Mouse (Mus musculus): ENCODE results near the gene A030003K21Rik. TPM values are rescaled to one million over a fixed set of nuclear protein-coding genes. Genes with fewer than 3 reads are reported as not detected.
"Not testable (repeated sequence)": the region's sequence is repeated elsewhere in the genome, so short reads cannot be mapped to it uniquely, and the experiment has no call there.

Gene A030003K21Rik
- polyA plus RNA-seq (2015; fragmentation: Nextera tagmentation; extraction: Ambion mirVana) = not detected in 2 replicates

DNA sequence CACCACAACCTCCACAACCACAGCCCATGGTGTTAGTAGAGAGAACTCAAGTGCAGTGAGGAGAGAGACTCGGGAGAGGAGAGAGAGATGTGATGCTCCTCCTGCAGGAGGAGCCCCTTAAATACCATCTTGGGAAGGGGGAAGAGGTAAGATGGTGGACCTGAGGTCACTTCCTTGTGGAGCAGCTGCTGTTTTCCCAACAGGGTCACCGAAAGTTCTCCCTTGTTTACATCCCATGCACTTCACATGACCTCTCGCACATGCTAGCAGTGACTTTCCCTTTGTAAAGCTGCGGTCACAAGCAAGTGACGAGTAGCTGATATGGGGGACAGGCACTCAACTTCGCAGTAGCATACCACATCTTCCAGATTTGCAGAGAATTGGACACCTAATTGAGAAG is at the start of gene A030003K21Rik:
A030003K21Rik (minus strand) TSS at position 94 of the 400 bp plus-strand sequence.
- not testable (repeated sequence) for H3K36me3 ChIP-seq; H3K4me2 ChIP-seq; H3K4me3 ChIP-seq; H3K4me1 ChIP-seq; H3K27ac ChIP-seq (replicated peaks); H3K27me3 ChIP-seq (replicated peaks); H3K9ac ChIP-seq; ATAC-seq (ENCODE audit: extremely low read depth, insufficient number of reproducible peaks, low FRiP score, low TSS enrichment)
- no CpG with 5 or more reads among the region's 6 CpGs for WGBS
- peaks cover 17% of the 10 kb centered on the region for H3K9me3 ChIP-seq

- Histone ChIP-seq H3K27ac (replicated peaks) (no peak overlapping the region), H3K27me3 (replicated peaks) (no peaks in the 10 kb centered on the region), H3K9me3 (no peaks in the 10 kb centered on the region), H3K9ac (no peak overlapping the region), H3K4me3 (no peak overlapping the region), H3K4me1 (peaks cover 14% of the 10 kb centered on the region), H3K4me2 (no peak overlapping the region), H3K36me3 (no peaks in the 10 kb centered on the region)
- WGBS = 87% methylated on average over 6 of the region's 6 CpGs
- no peak for ATAC-seq (ENCODE audit: extremely low read depth, insufficient number of reproducible peaks, low FRiP score, low TSS enrichment)
Observed at GRCm38 (mm10) chr1:82992093-82992492, 48.9 kb upstream of the A030003K21Rik start.

DNA sequence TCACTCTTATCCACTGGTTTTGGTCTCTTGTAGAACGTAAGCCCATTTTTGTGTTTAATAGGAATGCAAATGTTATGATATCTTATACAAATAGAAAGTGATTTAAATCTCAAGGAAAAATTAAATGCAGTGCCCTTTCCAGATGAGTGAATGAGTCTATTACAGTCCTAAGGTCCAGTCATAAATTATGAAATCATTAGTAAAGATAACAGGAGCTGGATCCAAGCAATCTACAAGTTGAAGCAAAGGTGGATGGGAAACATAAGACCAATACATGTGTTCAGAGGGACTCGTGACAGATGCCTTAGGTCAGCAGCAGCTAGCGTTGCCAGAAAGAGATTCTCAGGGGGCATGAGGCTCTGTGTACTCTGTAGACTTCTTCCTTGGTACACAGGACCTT is 48.4 kb upstream of the A030003K21Rik start:
- no peak overlapping the region for H3K27ac ChIP-seq (replicated peaks)
- no peaks in the 10 kb centered on the region for H3K27me3 ChIP-seq (replicated peaks)
- H3K4me3 ChIP-seq = no peak overlapping the region
- H3K4me1 ChIP-seq = peaks cover 14% of the 10 kb centered on the region
- WGBS = 79% methylated on average over 3 of the region's 3 CpGs
- H3K9me3 ChIP-seq = no peaks in the 10 kb centered on the region
- no peak overlapping the region for H3K9ac ChIP-seq
- no peak overlapping the region for H3K4me2 ChIP-seq
- ATAC-seq (ENCODE audit: extremely low read depth, insufficient number of reproducible peaks, low FRiP score, low TSS enrichment) = no peak
- no peaks in the 10 kb centered on the region for H3K36me3 ChIP-seq

DNA sequence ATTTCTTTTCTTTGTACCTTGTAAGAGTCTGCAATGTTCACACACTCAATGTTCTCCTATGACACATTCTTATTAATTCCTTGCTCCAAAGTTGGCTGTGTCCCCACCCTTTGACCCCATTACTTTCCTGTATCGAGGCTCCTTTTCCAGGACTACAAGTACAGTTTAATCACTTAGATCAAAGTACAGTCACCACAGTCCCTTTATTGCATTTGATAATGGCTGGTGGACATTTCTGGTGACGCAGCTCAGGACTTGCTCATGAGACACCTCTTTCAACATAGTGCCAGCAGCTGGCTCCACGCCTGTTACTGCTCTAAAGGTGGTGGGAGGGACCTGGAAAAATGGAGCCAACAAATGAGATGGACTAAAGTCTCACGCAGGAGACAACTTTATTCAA is 47.9 kb upstream of the A030003K21Rik start:
- no peak for ATAC-seq (ENCODE audit: extremely low read depth, insufficient number of reproducible peaks, low FRiP score, low TSS enrichment)
- Histone ChIP-seq H3K4me2 (no peak overlapping the region), H3K36me3 (no peaks in the 10 kb centered on the region), H3K4me1 (peaks cover 14% of the 10 kb centered on the region), H3K27me3 (replicated peaks) (no peaks in the 10 kb centered on the region), H3K4me3 (no peak overlapping the region), H3K9me3 (no peaks in the 10 kb centered on the region), H3K27ac (replicated peaks) (no peak overlapping the region), H3K9ac (no peak overlapping the region)
- WGBS = 61% methylated on average over 4 of the region's 4 CpGs

- H3K27ac ChIP-seq (replicated peaks) = no peak overlapping the region
- no peak overlapping the region for H3K4me2 ChIP-seq
- no peak overlapping the region for H3K4me3 ChIP-seq
- H3K36me3 ChIP-seq = no peaks in the 10 kb centered on the region
- ATAC-seq (ENCODE audit: extremely low read depth, insufficient number of reproducible peaks, low FRiP score, low TSS enrichment) = no peak
- no peaks in the 10 kb centered on the region for H3K27me3 ChIP-seq (replicated peaks)
- 17% methylated on average over 4 of the region's 4 CpGs for WGBS
- peaks cover 14% of the 10 kb centered on the region for H3K4me1 ChIP-seq
- peaks cover 8% of the 10 kb centered on the region for H3K9me3 ChIP-seq
- no peak overlapping the region for H3K9ac ChIP-seq
Observed at GRCm38 (mm10) chr1:82987530-82988198, 44.5 kb upstream of the A030003K21Rik start.

DNA sequence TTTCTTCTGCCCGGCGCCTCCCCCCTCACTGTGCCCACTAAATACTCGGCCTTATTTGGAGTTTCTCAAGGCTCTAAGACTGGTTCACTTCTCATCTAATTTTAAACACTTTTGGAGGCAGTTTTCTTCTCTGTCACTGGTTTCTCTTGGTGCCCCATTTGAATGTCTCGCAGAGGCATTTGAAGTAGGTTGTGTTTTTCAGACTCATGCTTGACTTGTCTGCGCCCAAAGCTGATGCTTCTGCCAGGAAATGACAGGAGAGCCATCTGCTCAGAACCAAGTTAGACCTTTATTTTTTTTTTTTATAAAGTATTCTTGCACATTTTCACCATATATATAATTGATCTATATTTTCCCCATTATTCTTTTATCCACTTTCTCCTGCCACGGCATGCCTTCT is 43.5 kb upstream of the A030003K21Rik start:
- peaks cover 14% of the 10 kb centered on the region for H3K4me1 ChIP-seq

GRCm38 (mm10) chr1:82977840-82978239 is 34.7 kb upstream of the A030003K21Rik start:
- H3K36me3 ChIP-seq = no peaks in the 10 kb centered on the region
- ATAC-seq (ENCODE audit: extremely low read depth, insufficient number of reproducible peaks, low FRiP score, low TSS enrichment) = no peak
- no peak overlapping the region for H3K9ac ChIP-seq
- no peaks in the 10 kb centered on the region for H3K27me3 ChIP-seq (replicated peaks)
- H3K4me3 ChIP-seq = no peak overlapping the region
- H3K9me3 ChIP-seq = no peaks in the 10 kb centered on the region
- peaks cover 19% of the 10 kb centered on the region for H3K4me1 ChIP-seq
- no peak overlapping the region for H3K27ac ChIP-seq (replicated peaks)
- no peak overlapping the region for H3K4me2 ChIP-seq

More for the DNA sequence above, 43.5 kb upstream of the A030003K21Rik start:
- Histone ChIP-seq H3K27ac (replicated peaks) (no peak overlapping the region), H3K4me3 (no peak overlapping the region), H3K36me3 (no peaks in the 10 kb centered on the region), H3K9me3 (peaks cover 8% of the 10 kb centered on the region), H3K9ac (no peak overlapping the region), H3K27me3 (replicated peaks) (no peaks in the 10 kb centered on the region), H3K4me2 (no peak overlapping the region)
- 82% methylated on average over 6 of the region's 6 CpGs for WGBS
- no peak for ATAC-seq (ENCODE audit: extremely low read depth, insufficient number of reproducible peaks, low FRiP score, low TSS enrichment)

DNA sequence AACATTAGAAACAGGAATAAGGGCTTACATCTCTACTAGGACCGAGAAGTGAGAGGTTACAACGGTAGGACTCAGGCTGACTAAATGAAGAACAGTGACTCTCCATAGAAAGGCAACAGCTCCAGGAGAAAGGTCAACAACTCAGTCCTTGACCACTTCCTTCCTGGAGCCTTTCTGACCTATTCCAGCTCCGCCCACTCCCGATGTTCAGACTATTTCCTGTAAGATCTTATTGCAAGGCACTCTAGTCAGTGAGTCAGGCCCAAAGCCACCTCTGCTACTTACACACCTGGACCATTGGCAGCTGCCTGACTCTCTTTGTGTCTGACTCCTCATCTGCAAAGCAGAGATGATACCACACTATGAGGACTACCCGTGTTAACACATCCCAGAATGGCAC is 32.6 kb upstream of the A030003K21Rik start:
- no peak overlapping the region for H3K4me3 ChIP-seq
- 60% methylated on average over 5 of the region's 5 CpGs for WGBS

DNA sequence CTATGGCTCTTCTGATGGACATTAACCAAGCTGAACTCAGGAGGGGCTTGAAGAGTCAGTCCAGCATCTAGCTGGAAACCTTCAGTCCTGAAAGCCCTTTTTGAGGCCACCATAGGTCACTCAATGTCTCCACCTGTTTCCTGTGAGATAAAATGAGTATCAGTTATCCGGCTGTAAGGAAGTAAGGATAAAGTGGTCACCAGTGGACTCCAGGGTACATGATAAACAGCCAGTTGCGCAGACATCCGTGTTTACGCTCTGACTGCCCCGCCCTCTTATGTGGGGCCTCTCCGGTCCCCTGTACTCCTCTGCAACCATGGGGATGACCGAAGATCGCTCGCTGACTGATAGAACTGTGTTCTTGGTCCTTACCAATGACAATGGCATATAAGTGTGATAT is 31.2 kb upstream of the A030003K21Rik start:
- H3K4me2 ChIP-seq = peak overlapping the region; percentile 24
- 57% methylated on average over 9 of the region's 9 CpGs for whole genome bisulfite sequencing
- ATAC-seq (ENCODE audit: extremely low read depth, insufficient number of reproducible peaks, low FRiP score, low TSS enrichment) = no peak
- H3K27me3 ChIP-seq (replicated peaks) = no peaks in the 10 kb centered on the region
- H3K36me3 ChIP-seq = no peaks in the 10 kb centered on the region
- H3K9ac ChIP-seq = no peak overlapping the region
- no peaks in the 10 kb centered on the region for H3K9me3 ChIP-seq
- H3K4me1 ChIP-seq = peaks cover 38% of the 10 kb centered on the region
- H3K4me3 ChIP-seq = no peak overlapping the region
- peak overlapping the region; percentile 59 for H3K27ac ChIP-seq (replicated peaks)

More for the DNA sequence above, 32.6 kb upstream of the A030003K21Rik start:
- H3K9me3 ChIP-seq = no peaks in the 10 kb centered on the region
- H3K27ac ChIP-seq (replicated peaks) = no peak overlapping the region
- no peak overlapping the region for H3K9ac ChIP-seq
- peaks cover 38% of the 10 kb centered on the region for H3K4me1 ChIP-seq
- no peaks in the 10 kb centered on the region for H3K27me3 ChIP-seq (replicated peaks)
- no peak overlapping the region for H3K4me2 ChIP-seq
- no peak for ATAC-seq (ENCODE audit: extremely low read depth, insufficient number of reproducible peaks, low FRiP score, low TSS enrichment)
- H3K36me3 ChIP-seq = no peaks in the 10 kb centered on the region

- no peak overlapping the region for H3K9ac ChIP-seq
- no peak overlapping the region for H3K4me3 ChIP-seq
- H3K4me1 ChIP-seq = peaks cover 38% of the 10 kb centered on the region
- no peaks in the 10 kb centered on the region for H3K36me3 ChIP-seq
- no peaks in the 10 kb centered on the region for H3K27me3 ChIP-seq (replicated peaks)
- H3K9me3 ChIP-seq = no peaks in the 10 kb centered on the region
- peak overlapping the region; percentile 24 for H3K4me2 ChIP-seq
- ATAC-seq (ENCODE audit: extremely low read depth, insufficient number of reproducible peaks, low FRiP score, low TSS enrichment) = no peak
- WGBS = 45% methylated on average over 6 of the region's 6 CpGs
- H3K27ac ChIP-seq (replicated peaks) = peak overlapping the region; percentile 59
Observed at GRCm38 (mm10) chr1:82973901-82974300, 30.7 kb upstream of the A030003K21Rik start.

DNA sequence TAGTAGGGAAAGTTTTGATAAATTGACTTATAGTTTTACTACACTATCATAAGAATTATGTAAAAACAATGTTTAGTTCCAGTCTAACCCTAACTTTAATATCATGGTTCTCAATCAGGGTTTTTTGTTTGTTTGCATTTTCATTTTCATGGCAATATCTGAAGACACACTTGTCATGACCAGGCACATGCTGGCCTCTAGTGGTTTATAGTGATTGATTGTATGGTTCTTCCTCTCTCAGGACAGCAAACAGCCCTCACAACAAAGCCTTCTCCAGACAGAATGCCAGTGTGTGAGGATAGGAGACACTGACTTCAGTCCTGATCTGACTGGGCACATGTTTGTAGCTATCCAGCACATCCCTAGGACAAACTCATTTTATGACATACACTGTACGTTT is 30.1 kb upstream of the A030003K21Rik start:
- 73% methylated on average over 1 of the region's 1 CpGs for WGBS
- H3K27ac ChIP-seq (replicated peaks) = peak overlapping the region; percentile 59; the same call in 1 of the 2 replicates

GRCm38 (mm10) chr1:82972046-82972445 is 28.9 kb upstream of the A030003K21Rik start:
- WGBS = 10% methylated on average over 4 of the region's 4 CpGs
- peak; percentile 61 for ATAC-seq (ENCODE audit: extremely low read depth, insufficient number of reproducible peaks, low FRiP score, low TSS enrichment)
- H3K4me2 ChIP-seq = peak overlapping the region; percentile 35

More for the DNA sequence above, 30.1 kb upstream of the A030003K21Rik start:
- Histone ChIP-seq H3K4me2 (no peak overlapping the region), H3K4me3 (no peak overlapping the region), H3K9ac (no peak overlapping the region), H3K36me3 (no peaks in the 10 kb centered on the region), H3K27me3 (replicated peaks) (no peaks in the 10 kb centered on the region), H3K9me3 (no peaks in the 10 kb centered on the region), H3K4me1 (peaks cover 38% of the 10 kb centered on the region)
- ATAC-seq (ENCODE audit: extremely low read depth, insufficient number of reproducible peaks, low FRiP score, low TSS enrichment) = no peak

More at GRCm38 (mm10) chr1:82972046-82972445, 28.9 kb upstream of the A030003K21Rik start:
- peak overlapping the region; percentile 73 for H3K27ac ChIP-seq (replicated peaks)
- no peaks in the 10 kb centered on the region for H3K36me3 ChIP-seq
- H3K27me3 ChIP-seq (replicated peaks) = no peaks in the 10 kb centered on the region
- H3K4me1 ChIP-seq = peaks cover 38% of the 10 kb centered on the region
- no peak overlapping the region for H3K4me3 ChIP-seq
- no peaks in the 10 kb centered on the region for H3K9me3 ChIP-seq
- 0 out of 2 replicates have a peak overlapping the region, but pooled peaks have one; percentile 12 for H3K9ac ChIP-seq
